Mouse (Mus musculus) cerebellum, postnatal 36 days (tissue): ENCODE data around the gene Gm42674.

Experiments used
- DNase-seq, 2 experiments: peaks; one replicate each; pipeline ENCODE4 v3.0.0; 2021 to 2022; ENCODE audit warnings: mixed read lengths in 2 of 2

Gene Gm42674

GRCm38 (mm10) chr3:90601486-90602110, at the start of gene Gm42674:
Gm42674 (plus strand) TSS chr3:90601904.
- DNase-seq: no peak

- no peak for DNase-seq
Observed at GRCm38 (mm10) chr3:90552231-90552630, 49.5 kb upstream of the Gm42674 start.

- no peak for DNase-seq
Observed at GRCm38 (mm10) chr3:90555954-90556353, 45.8 kb upstream of the Gm42674 start.

GRCm38 (mm10) chr3:90560008-90560628, 41.6 kb upstream of the Gm42674 start, which contains the start of gene S100a3:
S100a3 (plus strand) TSS chr3:90560578.
- no peak for DNase-seq

GRCm38 (mm10) chr3:90574691-90575090, 27.0 kb upstream of the Gm42674 start:
- no peak for DNase-seq

- no peak for DNase-seq
Observed at GRCm38 (mm10) chr3:90575320-90575719, 26.4 kb upstream of the Gm42674 start.

- DNase-seq: no peak
Observed at GRCm38 (mm10) chr3:90576351-90577001, 25.2 kb upstream of the Gm42674 start.

- DNase-seq: no peak
Observed at GRCm38 (mm10) chr3:90579433-90579832, 22.3 kb upstream of the Gm42674 start.

GRCm38 (mm10) chr3:90581141-90581540, 20.6 kb upstream of the Gm42674 start:
- DNase-seq: no peak

GRCm38 (mm10) chr3:90582156-90582555, 19.5 kb upstream of the Gm42674 start:
- DNase-seq: no peak

- DNase-seq: no peak
Observed at GRCm38 (mm10) chr3:90582556-90582955, 19.1 kb upstream of the Gm42674 start.

GRCm38 (mm10) chr3:90583893-90584292, 17.8 kb upstream of the Gm42674 start:
- DNase-seq: no peak

- DNase-seq: peak in 1 of 2 experiments; percentile 21
Observed at GRCm38 (mm10) chr3:90585595-90585994, 16.1 kb upstream of the Gm42674 start.

GRCm38 (mm10) chr3:90586016-90586643, 15.6 kb upstream of the Gm42674 start:
- no peak for DNase-seq

GRCm38 (mm10) chr3:90586906-90587305, 14.8 kb upstream of the Gm42674 start:
- no peak for DNase-seq

- no peak for DNase-seq
Observed at GRCm38 (mm10) chr3:90587361-90588101, 14.2 kb upstream of the Gm42674 start.

- no peak for DNase-seq
Observed at GRCm38 (mm10) chr3:90589390-90589789, 12.3 kb upstream of the Gm42674 start.

GRCm38 (mm10) chr3:90589947-90590346, 11.8 kb upstream of the Gm42674 start, which contains the start of gene S100a2:
S100a2 (plus strand) TSS chr3:90590247.
- DNase-seq: no peak

GRCm38 (mm10) chr3:90594466-90594865, 7.2 kb upstream of the Gm42674 start:
- no peak for DNase-seq

- no peak for DNase-seq
Observed at GRCm38 (mm10) chr3:90595556-90595955, 6.1 kb upstream of the Gm42674 start.

- no peak for DNase-seq
Observed at GRCm38 (mm10) chr3:90596810-90597209, 4.9 kb upstream of the Gm42674 start.

GRCm38 (mm10) chr3:90597736-90598135, 4.0 kb upstream of the Gm42674 start:
- no peak for DNase-seq

GRCm38 (mm10) chr3:90598212-90598611, 3.5 kb upstream of the Gm42674 start:
- no peak for DNase-seq
